Mouse (Mus musculus) gastrocnemius, postnatal 25 days (tissue): Measurements from ENCODE around the gene Fam71a. TPM values are rescaled to one million over a fixed set of nuclear protein-coding genes. Genes with fewer than 3 reads are reported as not detected.
A peak's percentile ranks its signal among the peaks of the same experiment; 100 is the strongest.
"Not testable (repeated sequence)": the region's sequence is repeated elsewhere in the genome, so short reads cannot be mapped to it uniquely, and the experiment has no call there.

Experiments used
- DNase-seq: peaks from one replicate; pipeline ENCODE4 v3.0.0; 2022
- total RNA-seq, 2 experiments: library from RNA; stranded (reverse); gene quantifications; 1 replicate in 1 of 2; 2 replicates in 1 of 2; pipeline ENCODE4 v1.2.3; 2021

The Fam71a gene
- total RNA-seq, 2 experiments from 2014 or later, result not detected

DNA sequence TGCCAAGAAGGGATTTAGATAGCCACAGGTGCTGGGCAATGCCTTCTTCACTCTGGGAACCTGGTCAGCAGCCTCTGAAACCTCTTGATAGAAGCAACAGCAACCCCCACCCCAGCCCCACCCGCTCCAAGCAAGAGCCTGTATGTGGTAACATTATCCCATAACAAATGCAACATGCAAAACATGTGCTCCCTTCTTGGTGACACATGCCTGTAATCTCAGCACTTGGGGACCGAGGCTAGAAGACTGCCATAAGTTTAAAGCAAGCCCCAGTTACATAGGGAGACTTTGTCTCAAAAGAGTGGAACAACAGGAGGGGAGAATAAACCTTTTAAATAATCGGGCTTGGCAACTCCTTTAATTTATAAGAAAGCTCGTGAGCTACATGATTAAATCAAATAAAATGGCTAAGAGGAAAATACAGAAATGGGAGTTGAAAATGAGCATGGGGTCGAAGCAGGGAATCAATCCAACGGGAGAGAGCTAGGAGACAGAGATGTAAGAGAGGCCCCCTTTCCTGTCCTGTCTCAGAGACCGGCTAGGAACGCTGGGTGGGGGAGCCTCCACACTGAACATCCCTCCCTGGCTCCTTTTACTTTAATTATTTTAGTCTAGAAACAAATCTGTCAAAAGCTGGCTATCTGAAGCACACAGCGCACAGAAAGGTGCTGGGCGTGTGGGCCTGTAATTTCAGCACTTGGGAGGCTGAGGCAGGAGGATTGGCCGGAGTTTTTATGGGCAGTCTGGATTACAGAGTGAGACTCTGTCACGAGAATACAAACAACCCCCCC is 17.0 kb upstream of the Fam71a start:
- no peak for DNase-seq

DNA sequence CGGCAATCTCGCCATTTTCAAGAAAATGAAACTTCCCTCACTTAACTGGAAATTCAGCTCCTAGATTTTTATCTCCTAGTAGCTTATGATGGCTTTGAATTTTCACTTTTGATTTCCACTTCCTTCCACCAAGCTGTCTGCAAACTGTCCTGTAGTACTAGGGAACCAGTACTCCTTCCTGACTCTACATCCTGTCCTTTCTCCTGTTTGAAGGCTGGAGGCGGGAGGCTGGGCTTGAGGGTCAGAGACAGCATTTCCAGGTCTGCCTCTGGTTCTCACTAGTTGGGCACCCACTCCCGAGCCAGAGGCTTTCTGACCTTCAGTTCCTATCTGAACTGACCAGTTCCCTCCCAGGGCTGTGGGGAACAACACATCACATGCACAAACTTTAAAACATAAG is 15.8 kb upstream of the Fam71a start:
- DNase-seq, result no peak

- DNase-seq, result no peak
These were observed 15.2 kb upstream of the Fam71a start for GRCm38 (mm10) chr1:191179846-191180245.

GRCm38 (mm10) chr1:191178511-191179188 is 14.0 kb upstream of the Fam71a start:
- no peak for DNase-seq

GRCm38 (mm10) chr1:191176887-191177286 is 12.3 kb upstream of the Fam71a start:
- no peak for DNase-seq

GRCm38 (mm10) chr1:191172487-191172886 is 7.9 kb upstream of the Fam71a start:
- no peak for DNase-seq

DNA sequence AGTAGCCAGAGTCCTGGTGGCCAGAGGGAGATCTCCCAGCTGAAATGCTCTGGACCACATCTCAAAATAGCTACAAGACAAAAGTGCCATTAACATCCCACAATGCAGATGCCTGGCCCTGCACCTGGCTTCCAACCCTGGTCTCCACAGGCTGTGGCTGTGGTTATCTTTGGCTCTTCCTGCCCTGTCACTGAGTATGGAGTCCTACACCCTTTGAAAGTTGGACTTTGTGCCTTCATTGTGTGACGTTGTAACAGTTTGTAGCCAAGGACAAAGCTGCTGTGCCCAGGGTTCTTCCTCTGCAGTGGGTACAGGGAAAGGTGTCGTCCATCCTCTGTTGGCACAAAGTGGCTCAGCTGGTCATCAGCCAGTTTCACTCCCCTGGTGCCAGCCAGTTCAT is 5.8 kb upstream of the Fam71a start:
- DNase-seq, result no peak

GRCm38 (mm10) chr1:191166189-191166588 is 1.6 kb upstream of the Fam71a start:
- no peak for DNase-seq

- no peak for DNase-seq
These were observed 10.3 kb downstream of the Fam71a start for GRCm38 (mm10) chr1:191154314-191154713.

DNA sequence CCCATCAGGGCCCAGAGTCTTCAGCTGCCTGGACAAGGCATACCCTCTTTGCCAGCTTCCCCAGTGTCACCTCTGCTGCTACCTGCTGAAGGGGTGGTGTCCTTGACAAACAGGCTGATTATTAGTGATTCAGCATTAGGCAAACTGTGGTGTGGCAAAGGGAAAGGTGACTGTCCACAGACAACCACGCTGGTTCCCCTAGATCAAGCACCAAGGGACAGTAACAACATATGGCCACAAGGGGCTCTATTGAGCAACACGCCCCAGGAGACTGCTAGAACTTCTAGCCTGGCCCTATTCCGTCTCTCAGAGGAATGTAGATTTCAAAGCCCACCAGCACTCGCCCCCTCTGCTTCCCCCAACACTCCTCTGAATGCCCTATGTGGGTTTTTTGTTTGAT is 11.6 kb downstream of the Fam71a start:
- DNase-seq, result no peak

GRCm38 (mm10) chr1:191150924-191151605 is 13.6 kb downstream of the Fam71a start:
- DNase-seq, result no peak

- not testable (repeated sequence) for DNase-seq
These were observed 15.1 kb downstream of the Fam71a start for GRCm38 (mm10) chr1:191149489-191149888.

GRCm38 (mm10) chr1:191140983-191141382 is 23.6 kb downstream of the Fam71a start:
- DNase-seq, result no peak

GRCm38 (mm10) chr1:191138874-191139495 is 25.6 kb downstream of the Fam71a start:
- no peak for DNase-seq

DNA sequence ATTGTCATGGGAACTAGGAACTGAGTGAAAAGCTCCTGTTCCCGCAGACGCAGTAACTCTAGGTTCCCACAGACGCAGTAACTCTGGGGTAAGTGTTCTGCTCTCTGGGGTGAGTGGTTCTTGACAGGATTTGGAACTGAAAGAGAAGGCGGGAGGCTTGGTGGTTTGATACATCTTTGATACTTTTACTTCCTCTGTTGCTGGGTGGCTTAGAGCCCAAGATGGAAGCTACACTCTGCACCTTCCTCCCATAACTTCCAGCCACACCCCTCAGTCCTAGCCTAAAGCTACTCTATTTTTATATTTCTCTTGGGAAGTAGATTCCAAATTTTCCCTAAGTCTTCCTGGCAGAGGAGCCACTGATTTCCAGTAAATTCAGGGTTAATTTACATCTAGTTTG is 26.2 kb downstream of the Fam71a start:
- DNase-seq, result no peak

DNA sequence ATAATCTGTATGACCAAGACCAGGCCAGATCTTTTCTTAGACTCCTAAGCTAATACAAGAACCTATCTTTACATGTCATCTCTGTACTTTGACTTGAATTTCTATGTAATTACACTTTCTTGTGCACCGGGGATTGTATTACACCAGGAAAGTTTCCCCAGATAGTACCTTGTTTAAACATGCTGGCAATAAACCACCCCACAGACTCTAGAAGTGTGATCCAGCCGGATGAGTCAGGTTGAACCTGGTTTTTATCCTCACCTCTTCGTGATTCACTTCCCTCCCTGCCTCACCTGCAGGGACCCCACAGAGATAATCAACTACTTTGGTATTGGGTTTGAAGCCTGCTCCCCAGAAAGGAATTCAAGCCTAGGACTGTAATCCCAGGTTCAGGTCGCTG is 29.2 kb downstream of the Fam71a start:
- no peak for DNase-seq

DNA sequence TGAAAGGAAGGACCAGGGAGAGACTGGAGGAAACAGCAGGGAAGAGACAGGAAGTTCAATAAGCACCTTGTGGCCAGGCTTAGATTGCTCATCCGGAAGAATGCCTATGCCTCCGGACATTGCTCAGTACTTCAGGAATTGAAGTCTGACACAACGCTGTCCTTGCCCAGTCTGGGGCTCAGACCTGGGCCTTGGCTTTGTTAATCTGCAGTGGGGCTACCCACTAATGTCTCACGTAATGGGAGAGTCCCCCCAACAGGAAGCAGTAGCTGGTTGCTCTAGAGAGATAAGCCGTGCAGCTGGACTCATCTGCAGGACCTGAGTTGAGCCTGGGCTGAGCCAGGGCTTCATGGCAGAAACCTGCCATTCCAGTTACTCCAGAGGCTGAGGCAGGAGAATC is 31.7 kb downstream of the Fam71a start:
- no peak for DNase-seq

GRCm38 (mm10) chr1:191132240-191132639 is 32.4 kb downstream of the Fam71a start:
- no peak for DNase-seq

- DNase-seq, result no peak
These were observed 32.9 kb downstream of the Fam71a start for GRCm38 (mm10) chr1:191131692-191132091.

DNA sequence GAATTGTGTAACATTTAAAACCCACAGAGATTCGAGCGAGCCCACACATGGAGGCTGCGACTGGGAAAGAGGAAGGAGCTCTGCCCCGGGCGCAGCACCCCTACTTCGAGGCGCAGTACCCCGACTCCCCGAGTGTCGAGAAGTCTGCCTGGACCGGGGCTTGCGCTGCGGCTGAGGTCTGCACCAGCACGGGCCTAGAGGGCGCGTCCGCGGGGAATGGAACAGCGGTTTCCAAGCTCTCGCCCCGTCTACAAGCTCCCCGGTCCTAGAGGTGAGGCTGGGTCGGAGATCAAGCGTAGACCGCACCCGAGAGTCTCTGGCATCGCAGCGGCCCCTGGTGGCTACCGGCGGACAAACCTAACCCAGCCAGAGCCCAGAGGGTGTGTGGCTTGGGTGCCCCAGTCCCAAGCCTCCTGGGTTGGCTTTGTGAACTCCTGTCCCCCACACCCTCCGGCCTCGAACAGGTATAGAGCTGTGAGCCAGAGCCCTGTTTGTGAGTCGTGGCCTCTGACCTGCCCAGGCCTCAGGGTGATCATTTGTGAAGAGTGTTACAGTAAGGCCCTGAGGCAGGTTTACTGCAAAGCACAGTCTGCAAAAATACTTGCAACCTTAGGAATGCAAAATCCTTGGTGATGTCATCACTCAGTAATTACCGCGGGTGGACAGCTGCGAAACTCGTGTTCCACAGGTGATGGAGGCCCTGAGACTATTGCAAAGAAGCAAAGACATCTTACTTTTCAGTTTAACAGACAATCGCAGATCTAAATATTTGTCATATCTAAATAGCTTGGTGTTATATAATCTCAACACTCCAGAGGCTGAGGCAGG is 38.6 kb downstream of the Fam71a start:
- DNase-seq, result peak; percentile 39

- no peak for DNase-seq
These were observed 40.3 kb downstream of the Fam71a start for GRCm38 (mm10) chr1:191124288-191124687.

DNA sequence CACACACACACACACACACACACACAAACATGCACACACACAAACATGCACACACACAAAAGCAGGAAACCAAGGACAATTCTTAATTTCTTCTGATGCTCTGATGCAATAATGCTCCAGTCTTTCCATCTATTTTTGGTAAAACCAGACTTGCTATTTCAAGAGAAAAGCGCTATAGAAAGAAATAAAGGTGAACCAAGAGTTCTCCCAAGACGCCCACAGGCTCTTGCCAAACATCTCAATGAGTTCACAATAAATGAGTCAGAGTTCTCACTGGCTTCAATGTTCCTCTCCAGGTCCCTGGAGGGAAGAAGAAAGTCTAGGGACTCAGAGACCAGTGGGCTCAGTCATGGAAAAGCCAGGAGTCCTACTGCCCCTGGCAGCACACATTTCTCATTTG is 40.9 kb downstream of the Fam71a start:
- DNase-seq, result no peak
